Mouse (Mus musculus): Measurements from ENCODE around the gene Hhat.

- no peak for TF ChIP-seq HCFC1 (IDR thresholded peaks at IDR 0.05; ENCODE audit: borderline replicate concordance, insufficient read depth, low read length)
- no peak for TF ChIP-seq MAFK (IDR thresholded peaks at IDR 0.05; ENCODE audit: insufficient read depth, low read depth, low read length)
- TF ChIP-seq ZNF384 (IDR thresholded peaks at IDR 0.05; ENCODE audit: low read depth, low read length): no peak
- no peak for TF ChIP-seq CHD2 (IDR thresholded peaks at IDR 0.05; ENCODE audit: low read depth, low read length)
- no peak for TF ChIP-seq ZC3H11A (IDR thresholded peaks at IDR 0.05; ENCODE audit: borderline replicate concordance, low read depth, low read length)
Observed at GRCm38 (mm10) chr1:192543686-192544085, 227.3 kb downstream of the Hhat start.
